Mouse (Mus musculus) kidney, embryonic 16.5 days (tissue): ENCODE data around the gene Parg. TPM values are rescaled to one million over a fixed set of nuclear protein-coding genes. Genes with fewer than 3 reads are reported as not detected.

Experiments
- ATAC-seq: fragments of 200-750 bp; cut with Nextera tagmentation; 2 replicates; pipeline ENCODE4 v1.8.0; 2017; ENCODE audit warnings: moderate TSS enrichment; ENCODE audit not compliant: low FRiP score, low TSS enrichment
- H3K27ac ChIP-seq: fragments of 300-500 bp; sonication (generic); 2 replicates; pipeline ENCODE4 v1.5.1; 2014; ENCODE audit warnings: low read length
- H3K27me3 ChIP-seq: fragments of 300-500 bp; sonication (generic); 2 replicates; pipeline ENCODE4 v1.6.1; 2014; ENCODE audit warnings: low read length, control low read depth, mixed read lengths; ENCODE audit not compliant: insufficient read depth
- H3K36me3 ChIP-seq: fragments of 300-500 bp; sonication (generic); 2 replicates; pipeline ENCODE4 v1.6.1; 2014; ENCODE audit warnings: low read length, control low read depth, mixed read lengths; ENCODE audit not compliant: insufficient read depth
- H3K4me1 ChIP-seq: fragments of 300-500 bp; sonication (generic); 2 replicates; pipeline ENCODE4 v1.6.1; 2014; ENCODE audit warnings: low read length, control low read depth, mixed read lengths; ENCODE audit not compliant: insufficient read depth
- H3K4me2 ChIP-seq: fragments of 300-500 bp; sonication (generic); replicated peaks from 2 replicates; pipeline ENCODE4 v1.6.1; 2014; ENCODE audit warnings: low read depth, low read length
- H3K4me3 ChIP-seq: fragments of 300-500 bp; sonication (generic); 2 replicates; pipeline ENCODE4 v1.5.1; 2014; ENCODE audit warnings: mild to moderate bottlenecking, low read length
- H3K9ac ChIP-seq: fragments of 300-500 bp; sonication (generic); replicated peaks from 2 replicates; pipeline ENCODE4 v1.6.1; 2014; ENCODE audit warnings: low read length
- H3K9me3 ChIP-seq: fragments of 300-500 bp; sonication (generic); 2 replicates; pipeline ENCODE4 v1.6.1; 2016; ENCODE audit warnings: low read length, control low read depth
- WGBS: fragments of 180-500 bp; shearing (Covaris S2); extraction: QIAGEN DNeasy Blood & Tissue Kit; methylation state at CpG from one replicate; pipeline ENCODE4 v1.1.7; 2014; 5-methylcytosine and 5-hydroxymethylcytosine counted together
- polyA plus RNA-seq: library from polyadenylated mRNA; unstranded; fragments of >200 nt; fragmentation: Nextera tagmentation; extraction: Ambion mirVana; gene quantifications from 2 replicates; pipeline ENCODE4 v1.2.1, GENCODE M21; 2015

The Parg gene
- polyA plus RNA-seq, 1 experiment from 2014 or later = 40.8 TPM

GRCm38 (mm10) chr14:32163203-32163888 lies 38.4 kb upstream of the Parg start:
- no peaks in the 10 kb centered on the region for H3K36me3 ChIP-seq
- WGBS = 92% methylated on average over 11 of the region's 11 CpGs

GRCm38 (mm10) chr14:32164173-32165051 lies 37.3 kb upstream of the Parg start:
- Histone ChIP-seq H3K4me2 (peak overlapping the region; percentile 93), H3K4me3 (no peak overlapping the region), H3K9ac (no peak overlapping the region; the same call in 1 of the 2 replicates), H3K9me3 (no peaks in the 10 kb centered on the region), H3K36me3 (no peaks in the 10 kb centered on the region), H3K4me1 (peaks cover 32% of the 10 kb centered on the region), H3K27me3 (no peaks in the 10 kb centered on the region), H3K27ac (peak overlapping the region; percentile 16; the same call in 1 of the 2 replicates)
- no peak for ATAC-seq
- 80% methylated on average over 8 of the region's 8 CpGs for WGBS

More at GRCm38 (mm10) chr14:32163203-32163888, 38.4 kb upstream of the Parg start:
- Histone ChIP-seq H3K27ac (no peak overlapping the region), H3K4me3 (no peak overlapping the region), H3K9ac (no peak overlapping the region), H3K4me2 (no peak overlapping the region), H3K27me3 (no peaks in the 10 kb centered on the region), H3K4me1 (peaks cover 32% of the 10 kb centered on the region), H3K9me3 (no peaks in the 10 kb centered on the region)
- ATAC-seq = no peak

GRCm38 (mm10) chr14:32165278-32166061 lies 36.3 kb upstream of the Parg start:
- WGBS = under 1% methylated on average over 42 of the region's 42 CpGs
- peaks cover 32% of the 10 kb centered on the region for H3K4me1 ChIP-seq
- H3K4me3 ChIP-seq = peak overlapping the region; percentile 59
- H3K27ac ChIP-seq = peak overlapping the region; percentile 92
- peak overlapping the region; percentile 68 for H3K9ac ChIP-seq
- peak; percentile 89 for ATAC-seq
- no peaks in the 10 kb centered on the region for H3K27me3 ChIP-seq
- peak overlapping the region; percentile 93 for H3K4me2 ChIP-seq
- H3K9me3 ChIP-seq = no peaks in the 10 kb centered on the region
- no peaks in the 10 kb centered on the region for H3K36me3 ChIP-seq

- peak overlapping the region; percentile 59 for H3K4me3 ChIP-seq
- ATAC-seq = no peak
- no peak overlapping the region for H3K9ac ChIP-seq
- peaks cover 32% of the 10 kb centered on the region for H3K4me1 ChIP-seq
- H3K27me3 ChIP-seq = no peaks in the 10 kb centered on the region
- H3K9me3 ChIP-seq = no peaks in the 10 kb centered on the region
- H3K4me2 ChIP-seq = peak overlapping the region; percentile 93
- H3K36me3 ChIP-seq = peaks cover 2% of the 10 kb centered on the region; the same call in 1 of the 2 replicates
- H3K27ac ChIP-seq = no peak overlapping the region; the same call in 1 of the 2 replicates
- 70% methylated on average over 2 of the region's 2 CpGs for WGBS
These were observed 35.7 kb upstream of the Parg start for GRCm38 (mm10) chr14:32166062-32166441.

GRCm38 (mm10) chr14:32166840-32167239 lies 34.9 kb upstream of the Parg start:
- Histone ChIP-seq H3K4me3 (no peak overlapping the region), H3K36me3 (peaks cover 4% of the 10 kb centered on the region; the same call in 1 of the 2 replicates), H3K9me3 (no peaks in the 10 kb centered on the region), H3K4me2 (peak overlapping the region; percentile 93; the same call in 1 of the 2 replicates), H3K4me1 (peaks cover 28% of the 10 kb centered on the region), H3K27me3 (no peaks in the 10 kb centered on the region), H3K9ac (no peak overlapping the region), H3K27ac (no peak overlapping the region)
- WGBS = 62% methylated on average over 1 of the region's 1 CpGs
- ATAC-seq = no peak

GRCm38 (mm10) chr14:32167326-32167725 lies 34.4 kb upstream of the Parg start:
- H3K4me2 ChIP-seq = no peak overlapping the region
- H3K9me3 ChIP-seq = no peaks in the 10 kb centered on the region
- ATAC-seq = no peak
- no peak overlapping the region for H3K27ac ChIP-seq
- H3K36me3 ChIP-seq = peaks cover 4% of the 10 kb centered on the region; the same call in 1 of the 2 replicates
- H3K4me3 ChIP-seq = no peak overlapping the region
- peaks cover 28% of the 10 kb centered on the region for H3K4me1 ChIP-seq
- no peak overlapping the region for H3K9ac ChIP-seq
- H3K27me3 ChIP-seq = no peaks in the 10 kb centered on the region
- 84% methylated on average over 5 of the region's 5 CpGs for WGBS

- no peak for ATAC-seq
- WGBS = 81% methylated on average over 3 of the region's 3 CpGs
- Histone ChIP-seq H3K9me3 (no peaks in the 10 kb centered on the region), H3K27me3 (no peaks in the 10 kb centered on the region), H3K4me2 (no peak overlapping the region), H3K27ac (no peak overlapping the region), H3K36me3 (peaks cover 10% of the 10 kb centered on the region), H3K4me1 (peaks cover 28% of the 10 kb centered on the region), H3K9ac (no peak overlapping the region), H3K4me3 (no peak overlapping the region)
These were observed 33.0 kb upstream of the Parg start for GRCm38 (mm10) chr14:32168653-32169231.

- Histone ChIP-seq H3K27me3 (no peaks in the 10 kb centered on the region), H3K9ac (no peak overlapping the region), H3K4me2 (no peak overlapping the region), H3K27ac (no peak overlapping the region), H3K4me3 (no peak overlapping the region), H3K36me3 (peaks cover 16% of the 10 kb centered on the region), H3K4me1 (peaks cover 21% of the 10 kb centered on the region), H3K9me3 (no peaks in the 10 kb centered on the region)
- ATAC-seq = no peak
- WGBS = 83% methylated on average over 4 of the region's 4 CpGs
These were observed 31.6 kb upstream of the Parg start for GRCm38 (mm10) chr14:32170137-32170536.

GRCm38 (mm10) chr14:32175310-32175709 lies 26.4 kb upstream of the Parg start:
- Histone ChIP-seq H3K9me3 (no peaks in the 10 kb centered on the region), H3K27ac (no peak overlapping the region), H3K36me3 (peaks cover 33% of the 10 kb centered on the region), H3K4me3 (no peak overlapping the region), H3K4me2 (no peak overlapping the region), H3K27me3 (no peaks in the 10 kb centered on the region), H3K9ac (no peak overlapping the region), H3K4me1 (peaks cover 8% of the 10 kb centered on the region; the same call in 1 of the 2 replicates)
- WGBS = 85% methylated on average over 2 of the region's 2 CpGs
- no peak for ATAC-seq
